ENCODE assay signal across 8 mouse cellular contexts in the genomic region with DNA sequence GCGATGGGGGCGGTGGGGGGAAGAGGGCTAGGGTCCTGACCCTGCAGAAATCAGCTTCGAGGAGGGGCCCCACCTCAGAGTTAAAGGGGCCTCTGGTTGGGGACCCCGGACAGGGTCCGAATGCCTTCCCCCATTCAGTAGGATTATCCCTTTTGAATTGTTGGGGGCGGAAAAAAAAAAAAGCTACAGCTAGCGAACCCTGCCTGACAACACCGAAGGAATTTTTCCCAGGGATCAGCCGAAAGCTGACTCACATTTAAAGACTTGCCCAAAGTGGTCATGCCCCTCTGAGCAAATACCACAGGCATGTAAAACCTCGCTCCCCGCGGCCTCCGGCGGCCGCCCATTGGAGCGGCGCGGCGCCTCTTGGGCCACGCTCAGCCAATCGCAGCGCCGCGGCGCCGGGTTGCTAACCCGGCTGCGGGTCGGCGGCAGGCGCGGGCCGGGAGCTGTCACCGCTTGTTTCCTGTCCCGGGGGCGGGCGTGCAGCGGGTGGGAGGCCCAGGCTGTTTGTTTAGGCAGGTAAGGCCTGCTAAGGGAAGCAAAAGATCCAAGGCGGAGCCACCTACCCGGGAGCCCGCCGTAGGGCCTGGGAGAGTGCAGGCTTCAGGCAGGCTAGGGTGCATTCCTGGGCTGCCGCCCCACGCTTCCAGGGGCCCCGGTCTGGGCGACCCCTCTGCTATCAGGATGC.
DNase-seq lines count a peak whose midpoint lies in the region; ATAC-seq and TF ChIP-seq lines count a peak whose summit lies in the region.

No protein-coding gene starts in this region.

- peak overlapping the region; percentile 54 for H3K4me3 ChIP-seq in heart, embryonic 15.5 days
- peak overlapping the region; percentile 54 to 64 for H3K4me3 ChIP-seq in liver, embryonic 14.5 days (ENCODE audit: insufficient read depth in 1 of 2, low read depth in 2 of 2, low read length in 2 of 2)
- H3K4me3 ChIP-seq in neural tube, embryonic 11.5 days (ENCODE audit: low read depth, low read length): peak overlapping the region; percentile 41
- H3K4me3 ChIP-seq in stomach, embryonic 16.5 days (replicated peaks; ENCODE audit: low read length): peak overlapping the region; percentile 41

- H3K9me3 ChIP-seq in heart, embryonic 15.5 days (replicated peaks): no peaks in the 10 kb centered on the region
- H3K9me3 ChIP-seq in liver, embryonic 14.5 days (ENCODE audit: control insufficient read depth, low read length): no peaks in the 10 kb centered on the region
- H3K9me3 ChIP-seq in neural tube, embryonic 11.5 days (ENCODE audit: control insufficient read depth, low read length): no peaks in the 10 kb centered on the region
- H3K9me3 ChIP-seq in stomach, embryonic 16.5 days (replicated peaks; ENCODE audit: control insufficient read depth, low read length): no peaks in the 10 kb centered on the region

- H3K36me3 ChIP-seq in heart, embryonic 15.5 days: no peaks in the 10 kb centered on the region
- H3K36me3 ChIP-seq in liver, embryonic 14.5 days (replicated peaks; ENCODE audit: control insufficient read depth, insufficient read depth, low read depth): no peaks in the 10 kb centered on the region
- H3K36me3 ChIP-seq in neural tube, embryonic 11.5 days (ENCODE audit: control insufficient read depth, insufficient read depth, low read length): no peaks in the 10 kb centered on the region
- no peaks in the 10 kb centered on the region for H3K36me3 ChIP-seq in stomach, embryonic 16.5 days (ENCODE audit: control insufficient read depth, insufficient read depth, low read length)

- under 1% methylated on average over 46 of the region's 46 CpGs for WGBS in heart, embryonic 15.5 days
- 2% methylated on average over 46 of the region's 46 CpGs for WGBS in liver, embryonic 14.5 days (ENCODE audit: insufficient replicate concordance)
- under 1% methylated on average over 46 of the region's 46 CpGs for WGBS in neural tube, embryonic 11.5 days
- WGBS in stomach, embryonic 16.5 days: 1% methylated on average over 45 of the region's 46 CpGs

- peak overlapping the region; percentile 62 for H3K9ac ChIP-seq in heart, embryonic 15.5 days
- H3K9ac ChIP-seq in liver, embryonic 14.5 days (replicated peaks): peak overlapping the region; percentile 87
- H3K9ac ChIP-seq in neural tube, embryonic 11.5 days (ENCODE audit: low read length): peak overlapping the region; percentile 71
- H3K9ac ChIP-seq in stomach, embryonic 16.5 days (ENCODE audit: low read length): peak overlapping the region; percentile 74

- TF ChIP-seq CTCF in liver, embryonic 14.5 days (IDR thresholded peaks at IDR 0.05; ENCODE audit: low read depth): no peak

- peak; percentile 86 for ATAC-seq in CD4-positive, CD25-positive, alpha-beta regulatory T cell, adult 4 months
- ATAC-seq in heart, embryonic 15.5 days (replicated peaks; ENCODE audit: insufficient number of reproducible peaks, insufficient read depth, low FRiP score, low read depth): peak; percentile 90
- ATAC-seq in liver, embryonic 14.5 days (ENCODE audit: insufficient read depth): peak; percentile 88
- peak; percentile 95 for ATAC-seq in neural tube, embryonic 11.5 days (ENCODE audit: insufficient read depth, low FRiP score, low TSS enrichment)
- peak; percentile 90 for ATAC-seq in stomach, embryonic 16.5 days (ENCODE audit: insufficient read depth, low FRiP score)

- no peaks in the 10 kb centered on the region for H3K27me3 ChIP-seq in heart, embryonic 15.5 days
- H3K27me3 ChIP-seq in liver, embryonic 14.5 days (ENCODE audit: control insufficient read depth, insufficient read depth, low read length): no peaks in the 10 kb centered on the region
- H3K27me3 ChIP-seq in neural tube, embryonic 11.5 days (ENCODE audit: control insufficient read depth, insufficient read depth, low read length): no peaks in the 10 kb centered on the region
- no peaks in the 10 kb centered on the region for H3K27me3 ChIP-seq in stomach, embryonic 16.5 days (ENCODE audit: control insufficient read depth, insufficient read depth, low read length)

- peak overlapping the region; percentile 88 for H3K4me2 ChIP-seq in heart, embryonic 15.5 days
- H3K4me2 ChIP-seq in liver, embryonic 14.5 days (ENCODE audit: low read depth): peak overlapping the region; percentile 90
- peak overlapping the region; percentile 62 for H3K4me2 ChIP-seq in neural tube, embryonic 11.5 days (ENCODE audit: low read depth)
- H3K4me2 ChIP-seq in stomach, embryonic 16.5 days (ENCODE audit: low read depth, low read length): peak overlapping the region; percentile 70

- peaks cover 51% of the 10 kb centered on the region for H3K4me1 ChIP-seq in heart, embryonic 15.5 days (replicated peaks)
- peaks cover 35 to 44% of the 10 kb centered on the region in 2 experiments for H3K4me1 ChIP-seq in liver, embryonic 14.5 days (replicated peaks; ENCODE audit: control insufficient read depth in 2 of 2, insufficient read depth in 2 of 2, low read length in 1 of 2)
- H3K4me1 ChIP-seq in neural tube, embryonic 11.5 days (ENCODE audit: control insufficient read depth, insufficient read depth, low read length): peaks cover 16% of the 10 kb centered on the region
- H3K4me1 ChIP-seq in stomach, embryonic 16.5 days (ENCODE audit: control insufficient read depth, insufficient read depth, low read length): peaks cover 44% of the 10 kb centered on the region

- peak; percentile 56 for DNase-seq in c-Kit-negative CD71-positive TER-119-positive erythroid progenitor cells, embryonic 14.5 days (ENCODE audit: low read depth, low spot score)
- DNase-seq in fibroblast of lung, adult 2 months (ENCODE audit: low read depth): peak; percentile 97
- peak; percentile 91 for DNase-seq in kidney, postnatal 14 days
- DNase-seq in liver, embryonic 14.5 days (ENCODE audit: low read depth in 3 of 3, low spot score in 3 of 3): peak; percentile 65 to 72 (median 69)
- peak; percentile 93 for DNase-seq in neural tube, embryonic 11.5 days (ENCODE audit: low spot score)

- no peak for TF ChIP-seq EP300 in liver, embryonic 14.5 days (IDR thresholded peaks at IDR 0.05; ENCODE audit: low read depth)

- peak overlapping the region; percentile 98 for H3K27ac ChIP-seq in heart, embryonic 15.5 days
- peak overlapping the region; percentile 60 for H3K27ac ChIP-seq in liver, embryonic 14.5 days
- H3K27ac ChIP-seq in neural tube, embryonic 11.5 days (ENCODE audit: low read depth, low read length): peak overlapping the region; percentile 83
- H3K27ac ChIP-seq in stomach, embryonic 16.5 days (ENCODE audit: low read length): peak overlapping the region; percentile 96

Comparison
In these comparisons a context has a peak if more than half of its experiments do, and no peak if none do; other contexts are left out.
1. Peak in every context shown above with its lines: DNase-seq, ATAC-seq, H3K4me3 ChIP-seq and H3K27ac ChIP-seq.